Mouse (Mus musculus) heart, adult 2 months (tissue): Measurements from ENCODE around the gene Gm20671.

Source experiments
- CTCF ChIP-seq: fragments of 200-600 bp; IDR thresholded peaks from 2 replicates; pipeline ENCODE4 v1.8.1; 2022; ENCODE audit warnings: antibody characterized with exemption, mild to moderate bottlenecking, moderate library complexity
- EP300 ChIP-seq: fragments of 200-500 bp; IDR thresholded peaks from 2 replicates; pipeline ENCODE4 v1.6.1; 2011; ENCODE audit warnings: low read depth, low read length, control low read depth; ENCODE audit not compliant: insufficient read depth

- TF ChIP-seq CTCF (no peak), EP300 (no peak)
Measured at GRCm38 (mm10) chr5:32836976-32837375, 10.1 kb upstream of the Gm20671 start.
